Mouse (Mus musculus) hindlimb bud, embryonic 11.5 days (tissue): ENCODE measurements around the gene Htr5b.

Experiments
- DNase-seq: peaks from one replicate; pipeline ENCODE4 v3.0.0-alpha.2; 2012; ENCODE audit warnings: low read depth, low spot score; ENCODE audit errors: extremely low spot score

Htr5b gene

DNA sequence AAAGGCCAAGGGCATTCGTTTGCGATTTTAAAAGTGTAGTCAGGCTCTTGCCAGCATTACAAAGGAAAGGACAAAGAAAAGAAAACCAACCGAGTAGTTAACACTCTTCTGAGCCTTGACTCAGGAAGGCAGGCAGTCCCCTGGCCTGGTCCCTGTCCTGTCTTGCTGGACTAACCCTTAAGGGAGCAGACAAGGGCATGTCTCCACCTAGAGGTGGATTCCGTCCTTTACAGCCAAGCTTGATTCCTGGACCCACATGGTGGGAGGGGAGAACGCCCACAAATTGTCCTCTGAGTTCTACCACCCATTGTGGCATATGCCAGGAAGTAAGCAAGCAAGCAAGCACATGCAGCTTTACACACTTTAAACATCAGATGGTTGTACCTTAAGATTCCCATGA is 38.0 kb downstream of the Htr5b start:
- no peak for DNase-seq

GRCm38 (mm10) chr1:121486803-121487202 is 41.5 kb downstream of the Htr5b start:
- no peak for DNase-seq

GRCm38 (mm10) chr1:121483091-121483490 is 45.2 kb downstream of the Htr5b start:
- no peak for DNase-seq

DNA sequence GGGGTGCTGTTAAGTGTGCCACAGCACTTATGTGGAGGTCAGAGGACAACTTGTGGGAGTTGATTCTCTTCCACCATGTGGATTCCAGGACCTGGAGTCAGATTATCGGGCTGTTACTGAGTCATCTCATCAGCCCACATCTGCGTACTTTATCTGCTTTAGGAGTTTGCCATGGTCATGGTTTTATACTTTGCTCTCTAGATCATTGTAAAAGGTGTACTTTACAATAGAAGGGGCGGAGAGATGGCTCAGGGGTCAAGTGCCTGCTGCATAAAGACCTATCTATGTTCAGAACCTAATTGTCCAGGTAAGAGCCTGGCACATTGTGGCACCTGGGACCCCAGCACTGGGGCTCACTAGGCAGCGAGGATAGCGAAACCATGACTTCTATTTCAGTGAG is 48.9 kb downstream of the Htr5b start:
- no peak for DNase-seq

- DNase-seq: no peak
Observed at GRCm38 (mm10) chr1:121478284-121478980, 49.8 kb downstream of the Htr5b start.

DNA sequence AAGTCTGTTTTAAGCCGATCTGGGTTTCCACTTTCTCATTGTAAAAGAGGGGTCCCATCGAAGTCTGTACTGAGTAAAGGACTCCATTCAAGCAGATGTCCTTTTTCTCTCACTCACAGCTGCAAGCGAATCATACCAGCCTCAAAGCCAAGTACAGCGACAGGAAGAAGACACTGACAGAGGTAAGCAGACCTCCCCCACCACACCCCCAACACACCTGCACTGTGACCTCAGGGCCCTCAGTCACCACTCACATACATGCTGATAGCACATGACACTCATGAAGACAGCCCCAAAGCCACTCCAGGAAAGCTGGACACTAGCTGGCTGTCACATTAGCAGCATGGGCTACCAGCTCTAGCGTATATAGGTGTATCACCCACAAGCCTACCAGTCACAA is 50.5 kb downstream of the Htr5b start:
- no peak for DNase-seq

GRCm38 (mm10) chr1:121471503-121471902 is 56.8 kb downstream of the Htr5b start:
- no peak for DNase-seq

DNA sequence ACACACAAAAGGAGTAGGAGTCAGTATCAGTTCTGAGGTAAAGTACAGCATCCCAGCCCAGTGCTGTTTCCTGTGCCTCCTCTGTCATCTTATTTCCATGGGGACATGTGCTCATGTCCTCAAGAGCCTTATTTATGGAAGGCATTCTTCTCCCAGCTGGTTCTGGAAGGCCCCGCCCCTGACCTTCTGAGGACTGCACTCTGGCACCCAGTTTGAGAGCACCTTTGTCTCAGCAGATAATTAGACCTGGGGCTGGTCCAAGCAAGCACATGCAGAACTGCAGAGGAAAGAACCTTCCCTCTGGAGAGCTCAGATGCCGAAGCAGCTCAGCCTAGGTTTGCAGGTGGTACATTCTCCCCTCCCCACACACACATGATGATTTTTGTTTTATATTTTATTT is 60.0 kb downstream of the Htr5b start:
- no peak for DNase-seq

DNA sequence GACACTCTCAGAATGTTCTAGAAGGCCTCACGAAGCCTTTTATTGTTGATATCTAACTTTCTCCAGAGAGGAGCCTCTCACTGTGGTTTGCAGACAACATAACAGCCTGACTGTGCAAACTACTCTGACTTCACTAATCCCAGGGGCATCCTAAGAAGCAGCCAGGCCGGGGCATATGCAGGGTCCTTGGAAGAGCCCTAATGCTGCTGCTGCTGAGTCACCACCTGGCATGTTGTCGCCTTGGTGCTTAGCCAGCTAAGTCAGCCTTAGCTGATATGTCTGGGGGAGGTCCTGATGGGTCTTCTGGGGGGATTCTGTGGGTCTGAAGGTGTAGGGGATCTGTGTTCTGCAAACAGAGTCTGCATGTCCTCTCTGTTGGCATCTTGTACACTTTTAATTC is 62.0 kb downstream of the Htr5b start:
- no peak for DNase-seq

DNA sequence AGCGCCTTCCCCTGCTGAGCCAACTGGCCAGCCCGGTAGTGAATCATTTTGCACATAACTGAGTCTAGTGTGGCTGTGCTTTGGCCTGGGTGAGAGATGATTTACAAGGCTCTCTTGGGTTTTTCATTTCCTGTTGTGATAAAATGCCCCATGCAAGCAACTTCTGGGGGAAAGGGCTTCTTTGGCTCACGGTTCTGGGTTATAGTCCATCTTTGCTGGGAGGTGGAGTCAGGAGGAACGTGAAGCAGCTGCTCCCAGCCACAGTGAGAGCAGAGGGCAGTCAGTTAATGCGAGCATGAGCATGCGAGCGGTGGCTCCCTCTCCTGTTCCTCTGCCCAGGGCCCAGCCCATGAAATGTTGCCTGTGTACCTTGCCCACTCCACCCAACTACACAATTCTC is 64.5 kb downstream of the Htr5b start:
- DNase-seq: no peak

GRCm38 (mm10) chr1:121462643-121463042 is 65.6 kb downstream of the Htr5b start:
- DNase-seq: no peak

DNA sequence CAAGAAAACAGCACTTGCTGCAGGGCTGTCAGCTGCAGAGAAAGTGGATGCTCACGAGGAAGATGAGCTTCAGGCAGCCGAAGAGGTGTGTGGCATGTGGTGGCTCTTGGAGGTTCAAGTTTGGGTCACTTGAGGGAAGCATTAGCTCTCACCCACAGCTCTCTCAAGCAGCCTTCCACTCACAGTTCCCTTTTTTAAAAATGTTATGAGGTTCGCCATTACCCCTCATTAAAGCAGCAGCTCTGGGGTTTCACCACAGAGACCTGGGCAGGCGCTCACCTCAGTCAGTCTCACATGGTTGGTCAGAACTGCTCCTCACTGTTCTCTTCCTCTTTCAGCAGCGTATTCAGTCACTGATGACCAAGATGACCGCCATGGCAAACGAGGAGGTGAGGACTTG is 66.4 kb downstream of the Htr5b start:
- DNase-seq: no peak

DNA sequence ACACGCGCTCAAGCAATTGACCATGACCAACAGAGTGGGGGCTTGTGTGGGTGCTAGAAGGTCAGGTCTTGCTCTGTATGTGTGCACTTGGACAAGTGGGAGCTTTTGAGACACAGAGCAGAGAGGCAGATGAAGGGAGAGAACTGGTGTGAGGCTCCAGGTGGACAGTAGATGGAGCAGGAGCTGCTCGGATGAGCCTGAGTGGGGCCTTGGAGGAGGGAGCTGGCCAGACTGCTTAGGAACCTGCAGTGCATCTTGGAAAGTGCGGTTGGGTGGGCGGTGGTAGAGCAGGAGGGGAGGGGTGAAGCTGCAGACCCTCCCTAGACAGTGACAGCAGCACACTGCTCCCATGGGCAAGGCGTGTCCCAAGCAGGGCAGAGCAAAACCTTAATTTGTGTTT is 68.2 kb downstream of the Htr5b start:
- DNase-seq: no peak
